Mouse (Mus musculus) subcutaneous adipose tissue, adult 2 months (tissue): ENCODE data around the gene Mup19. TPM values are rescaled to one million over a fixed set of nuclear protein-coding genes. Genes with fewer than 3 reads are reported as not detected.

Experiments
- polyA plus RNA-seq: library from polyadenylated mRNA; depleted of rRNA; stranded (reverse); fragments of >200 nt; gene quantifications from 2 replicates; pipeline ENCODE4 v1.2.3, GENCODE M21; 2012; ENCODE audit warnings: low replicate concordance; rRNA removed

Mup19 gene
- polyA plus RNA-seq = not detected in 2 replicates

DNA sequence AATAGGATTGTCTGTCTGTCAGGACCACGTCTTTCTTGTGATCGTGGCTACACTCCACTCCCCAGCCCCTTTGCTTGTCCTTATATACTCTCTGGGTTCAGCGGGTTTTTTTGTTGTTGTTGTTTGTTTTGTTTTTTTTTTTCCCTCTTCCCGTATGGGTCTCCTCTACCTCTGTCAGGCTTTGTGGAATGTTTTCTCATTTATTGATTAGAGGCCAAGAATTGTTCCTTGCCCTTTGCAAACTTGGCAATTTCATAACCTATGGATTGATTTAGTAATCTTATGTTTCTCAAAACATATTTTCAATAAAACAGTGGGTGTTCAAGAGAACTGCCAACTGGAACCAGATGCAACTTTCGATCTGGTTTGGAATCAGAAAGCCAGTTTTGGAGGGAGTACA, at the start of gene Mup19:
Gene Mup19, minus strand, starts transcription at position 101 of the 400 bp plus-strand sequence.

Other genes starting within 250 kb of the Mup19 start
- gene Mup17, start 186.4 kb downstream of the Mup19 start, polyA plus RNA-seq = 0.30 TPM in 1 of 2 replicates, not detected in the other
- not detected in 2 replicates for gene Mup18, start 108.1 kb downstream of the Mup19 start, polyA plus RNA-seq
- gene Mup5, start 53.0 kb upstream of the Mup19 start, polyA plus RNA-seq = not detected in 2 replicates